ENCODE assay signal across 25 mouse cellular contexts in genomic region chr12:54467635-54468034, GRCm38 (mm10).
"Had no signal": no experiment of that assay in that cellular context is flagged by ENCODE, and none has a peak within 500 bp of the region (broad histone marks: within the 10 kb centered on the region; RNA-seq: fewer than 3 reads in every experiment).

No protein-coding gene starts in this region.

- H3K27me3 ChIP-seq: heart, embryonic 12.5 days; hindbrain, embryonic 12.5 days; hindbrain, embryonic 15.5 days; limb, embryonic 13.5 days; limb, embryonic 15.5 days; liver, embryonic 12.5 days had no signal

- H3K36me3 ChIP-seq: heart, embryonic 10.5 days; heart, embryonic 12.5 days; hindbrain, embryonic 10.5 days; hindbrain, embryonic 12.5 days; hindbrain, embryonic 15.5 days; kidney, embryonic 15.5 days; limb, embryonic 13.5 days; limb, embryonic 15.5 days; liver, embryonic 12.5 days had no signal

- H3K27ac ChIP-seq: heart, embryonic 10.5 days; hindbrain, embryonic 10.5 days; hindbrain, embryonic 12.5 days; hindbrain, embryonic 15.5 days; hindbrain, postnatal 0 days; kidney, embryonic 15.5 days; kidney, postnatal 0 days; limb, embryonic 13.5 days; limb, embryonic 15.5 days; liver, embryonic 12.5 days had no signal

- ATAC-seq: hindbrain, postnatal 0 days; intestine, embryonic 16.5 days; liver, embryonic 12.5 days had no signal

- H3K9me3 ChIP-seq: heart, embryonic 10.5 days; heart, embryonic 12.5 days; hindbrain, embryonic 10.5 days; hindbrain, embryonic 12.5 days; hindbrain, embryonic 15.5 days; kidney, embryonic 15.5 days; limb, embryonic 13.5 days; limb, embryonic 15.5 days; liver, embryonic 12.5 days had no signal

- H3K4me1 ChIP-seq: heart, embryonic 10.5 days; hindbrain, embryonic 10.5 days; hindbrain, embryonic 12.5 days; hindbrain, embryonic 15.5 days; kidney, embryonic 15.5 days; limb, embryonic 13.5 days; limb, embryonic 15.5 days; liver, embryonic 12.5 days had no signal

- DNase-seq: gastrocnemius, postnatal 14 days; gastrocnemius, postnatal 36 days; heart, adult 18-20 months; heart, postnatal 10 days; heart, postnatal 4 days; kidney, adult 11 months; kidney, adult 2 months; kidney, adult 9 months; kidney, postnatal 14 days; kidney, postnatal 36 days; layer of hippocampus, adult 9-11 months; layer of hippocampus, postnatal 36 days; left cerebral cortex, postnatal 4 days had no signal

- H3K4me2 ChIP-seq: heart, embryonic 12.5 days; hindbrain, embryonic 12.5 days; hindbrain, embryonic 15.5 days; kidney, embryonic 15.5 days; limb, embryonic 13.5 days; limb, embryonic 15.5 days; liver, embryonic 12.5 days had no signal

- H3K9ac ChIP-seq: heart, embryonic 12.5 days; hindbrain, embryonic 12.5 days; hindbrain, embryonic 15.5 days; kidney, embryonic 15.5 days; limb, embryonic 13.5 days; limb, embryonic 15.5 days; liver, embryonic 12.5 days had no signal

- H3K4me3 ChIP-seq: heart, embryonic 10.5 days; heart, embryonic 12.5 days; hindbrain, embryonic 10.5 days; hindbrain, embryonic 12.5 days; hindbrain, embryonic 15.5 days; kidney, embryonic 15.5 days; limb, embryonic 13.5 days; limb, embryonic 15.5 days; liver, embryonic 12.5 days had no signal
